Mouse (Mus musculus) fibroblast of lung, adult 2 months (primary cell): ENCODE measurements around the gene Rnd1.

Experiments
- DNase-seq: peaks from one replicate; pipeline ENCODE4 v3.0.0-alpha.2; 2011; ENCODE audit warnings: low read depth

The Rnd1 gene

GRCm38 (mm10) chr15:98636517-98636916 is 40.7 kb downstream of the Rnd1 start:
- DNase-seq = no peak

- no peak for DNase-seq
Observed at GRCm38 (mm10) chr15:98635291-98635841, 41.9 kb downstream of the Rnd1 start.

- no peak for DNase-seq
Observed at GRCm38 (mm10) chr15:98634541-98635081, 42.6 kb downstream of the Rnd1 start.

GRCm38 (mm10) chr15:98633822-98634470 is 43.3 kb downstream of the Rnd1 start:
- no peak for DNase-seq

GRCm38 (mm10) chr15:98632921-98633320 is 44.3 kb downstream of the Rnd1 start:
- DNase-seq = no peak

- DNase-seq = no peak
Observed at GRCm38 (mm10) chr15:98632107-98632744, 45.0 kb downstream of the Rnd1 start.

- DNase-seq = no peak
Observed at GRCm38 (mm10) chr15:98631493-98631892, 45.8 kb downstream of the Rnd1 start.

GRCm38 (mm10) chr15:98630540-98630939 is 46.7 kb downstream of the Rnd1 start, which contains the start of gene Cacnb3:
Gene Cacnb3, plus strand, starts transcription at chr15:98630840.
- DNase-seq = no peak

GRCm38 (mm10) chr15:98629464-98629863 is 47.8 kb downstream of the Rnd1 start:
- no peak for DNase-seq

GRCm38 (mm10) chr15:98628589-98629254 is 48.5 kb downstream of the Rnd1 start:
- no peak for DNase-seq

GRCm38 (mm10) chr15:98626487-98627212 is 50.6 kb downstream of the Rnd1 start:
- DNase-seq = no peak

GRCm38 (mm10) chr15:98626078-98626477 is 51.2 kb downstream of the Rnd1 start:
- DNase-seq = no peak

- DNase-seq = no peak
Observed at GRCm38 (mm10) chr15:98623361-98623821, 53.9 kb downstream of the Rnd1 start.

GRCm38 (mm10) chr15:98622721-98623120 is 54.5 kb downstream of the Rnd1 start:
- no peak for DNase-seq

- DNase-seq = no peak
Observed at GRCm38 (mm10) chr15:98622199-98622598, 55.1 kb downstream of the Rnd1 start.

- DNase-seq = no peak
Observed at GRCm38 (mm10) chr15:98617176-98617537, 60.1 kb downstream of the Rnd1 start.

- no peak for DNase-seq
Observed at GRCm38 (mm10) chr15:98616362-98617175, 60.7 kb downstream of the Rnd1 start.

GRCm38 (mm10) chr15:98615751-98616150 is 61.5 kb downstream of the Rnd1 start:
- no peak for DNase-seq

GRCm38 (mm10) chr15:98614971-98615370 is 62.3 kb downstream of the Rnd1 start:
- DNase-seq = no peak

GRCm38 (mm10) chr15:98614551-98614950 is 62.7 kb downstream of the Rnd1 start:
- no peak for DNase-seq
